Mouse (Mus musculus) limb, embryonic 15.5 days (tissue): Measurements from ENCODE around the gene Slc4a4. TPM values are rescaled to one million over a fixed set of nuclear protein-coding genes. Genes with fewer than 3 reads are reported as not detected.

Experiments used
- ATAC-seq: fragments of 200-750 bp; cut with Nextera tagmentation; 2 replicates; pipeline ENCODE4 v1.8.0; 2017; ENCODE audit warnings: low read depth, moderate TSS enrichment; ENCODE audit not compliant: insufficient number of reproducible peaks, low FRiP score, low TSS enrichment
- H3K27ac ChIP-seq: fragments of 300-500 bp; sonication (generic); 2 replicates; pipeline ENCODE4 v1.5.1; 2015; ENCODE audit warnings: moderate library complexity, mild to moderate bottlenecking, inconsistent platforms
- H3K27me3 ChIP-seq: fragments of 300-500 bp; sonication (generic); 2 replicates; pipeline ENCODE4 v1.6.1; 2015; ENCODE audit warnings: inconsistent platforms
- H3K36me3 ChIP-seq: fragments of 300-500 bp; sonication (generic); 2 replicates; pipeline ENCODE4 v1.6.1; 2015; ENCODE audit warnings: inconsistent platforms
- H3K4me1 ChIP-seq: fragments of 300-500 bp; sonication (generic); 2 replicates; pipeline ENCODE4 v1.6.1; 2015; ENCODE audit warnings: inconsistent platforms
- H3K4me2 ChIP-seq: fragments of 300-500 bp; sonication (generic); 2 replicates; pipeline ENCODE4 v1.6.1; 2015; ENCODE audit warnings: mild to moderate bottlenecking, inconsistent platforms
- H3K4me3 ChIP-seq: fragments of 300-500 bp; sonication (generic); 2 replicates; pipeline ENCODE4 v1.5.1; 2015; ENCODE audit warnings: mild to moderate bottlenecking, inconsistent platforms
- H3K9ac ChIP-seq: fragments of 300-500 bp; sonication (generic); 2 replicates; pipeline ENCODE4 v1.6.1; 2015; ENCODE audit warnings: inconsistent platforms
- H3K9me3 ChIP-seq: fragments of 300-500 bp; sonication (generic); 2 replicates; pipeline ENCODE4 v1.6.1; 2016; ENCODE audit warnings: inconsistent platforms
- WGBS: fragments of 180-500 bp; shearing (Covaris S2); methylation state at CpG from one replicate; pipeline ENCODE4 v1.1.7; 2015; 5-methylcytosine and 5-hydroxymethylcytosine counted together
- polyA plus RNA-seq: library from polyadenylated mRNA; unstranded; fragments of >200 nt; fragmentation: Nextera tagmentation; extraction: Ambion mirVana; gene quantifications from 2 replicates; pipeline ENCODE4 v1.2.1, GENCODE M21; 2015

Gene Slc4a4
- polyA plus RNA-seq, 1 experiment from 2014 or later, result 2.0 TPM

- Histone ChIP-seq H3K36me3 (no peaks in the 10 kb centered on the region), H3K27ac (no peak overlapping the region), H3K27me3 (no peaks in the 10 kb centered on the region; the same call in 1 of the 2 replicates), H3K4me1 (0 out of 2 replicates have a peak, but pooled peaks cover 3% of the 10 kb centered on the region), H3K9me3 (no peaks in the 10 kb centered on the region), H3K4me2 (no peak overlapping the region), H3K4me3 (no peak overlapping the region), H3K9ac (no peak overlapping the region)
- WGBS, result 80% methylated on average over 2 of the region's 2 CpGs
- no peak for ATAC-seq
These were observed 255.1 kb downstream of the Slc4a4 start for GRCm38 (mm10) chr5:89141761-89142160.

- Histone ChIP-seq H3K4me3 (no peak overlapping the region), H3K36me3 (no peaks in the 10 kb centered on the region), H3K27ac (no peak overlapping the region), H3K4me2 (no peak overlapping the region), H3K9ac (no peak overlapping the region), H3K27me3 (no peaks in the 10 kb centered on the region; the same call in 1 of the 2 replicates), H3K4me1 (peaks cover 8% of the 10 kb centered on the region; the same call in 1 of the 2 replicates), H3K9me3 (no peaks in the 10 kb centered on the region)
- ATAC-seq, result no peak
- 80% methylated on average over 2 of the region's 2 CpGs for WGBS
These were observed 259.7 kb downstream of the Slc4a4 start for GRCm38 (mm10) chr5:89146276-89146675.

GRCm38 (mm10) chr5:89147282-89147790 lies 260.7 kb downstream of the Slc4a4 start:
- Histone ChIP-seq H3K27ac (no peak overlapping the region), H3K36me3 (no peaks in the 10 kb centered on the region), H3K9me3 (no peaks in the 10 kb centered on the region), H3K4me1 (peaks cover 8% of the 10 kb centered on the region; the same call in 1 of the 2 replicates), H3K4me3 (no peak overlapping the region), H3K9ac (no peak overlapping the region), H3K27me3 (no peaks in the 10 kb centered on the region; the same call in 1 of the 2 replicates), H3K4me2 (no peak overlapping the region)
- ATAC-seq, result no peak
- WGBS, result 22% methylated on average over 13 of the region's 13 CpGs

GRCm38 (mm10) chr5:89149436-89150040 lies 262.9 kb downstream of the Slc4a4 start:
- Histone ChIP-seq H3K9me3 (no peaks in the 10 kb centered on the region), H3K27me3 (no peaks in the 10 kb centered on the region; the same call in 1 of the 2 replicates), H3K36me3 (no peaks in the 10 kb centered on the region), H3K27ac (no peak overlapping the region), H3K4me2 (no peak overlapping the region), H3K4me1 (peaks cover 8% of the 10 kb centered on the region; the same call in 1 of the 2 replicates), H3K4me3 (no peak overlapping the region), H3K9ac (no peak overlapping the region)
- WGBS, result 4% methylated on average over 2 of the region's 2 CpGs
- ATAC-seq, result no peak

GRCm38 (mm10) chr5:89151076-89151475 lies 264.5 kb downstream of the Slc4a4 start:
- Histone ChIP-seq H3K9ac (no peak overlapping the region), H3K27ac (no peak overlapping the region), H3K4me3 (no peak overlapping the region), H3K4me1 (peaks cover 7% of the 10 kb centered on the region; the same call in 1 of the 2 replicates), H3K27me3 (no peaks in the 10 kb centered on the region; the same call in 1 of the 2 replicates), H3K4me2 (no peak overlapping the region), H3K36me3 (no peaks in the 10 kb centered on the region), H3K9me3 (no peaks in the 10 kb centered on the region)
- WGBS, result 66% methylated on average over 3 of the region's 3 CpGs
- ATAC-seq, result no peak

GRCm38 (mm10) chr5:89171025-89171718 lies 284.6 kb downstream of the Slc4a4 start:
- H3K36me3 ChIP-seq, result no peaks in the 10 kb centered on the region
- H3K9me3 ChIP-seq, result no peaks in the 10 kb centered on the region
- no peak overlapping the region for H3K27ac ChIP-seq
- ATAC-seq, result no peak
- H3K4me1 ChIP-seq, result no peaks in the 10 kb centered on the region
- H3K27me3 ChIP-seq, result no peaks in the 10 kb centered on the region
- H3K4me2 ChIP-seq, result no peak overlapping the region
- no peak overlapping the region for H3K4me3 ChIP-seq
- H3K9ac ChIP-seq, result no peak overlapping the region
- 85% methylated on average over 2 of the region's 2 CpGs for WGBS

GRCm38 (mm10) chr5:89190063-89190462 lies 303.4 kb downstream of the Slc4a4 start:
- Histone ChIP-seq H3K36me3 (no peaks in the 10 kb centered on the region), H3K4me1 (no peaks in the 10 kb centered on the region), H3K9ac (no peak overlapping the region), H3K27ac (no peak overlapping the region), H3K4me2 (no peak overlapping the region), H3K9me3 (no peaks in the 10 kb centered on the region), H3K27me3 (no peaks in the 10 kb centered on the region), H3K4me3 (no peak overlapping the region)
- 40% methylated on average over 3 of the region's 3 CpGs for WGBS
- no peak for ATAC-seq

- ATAC-seq, result no peak
- WGBS, result 77% methylated on average over 3 of the region's 3 CpGs
- no peak overlapping the region for H3K4me2 ChIP-seq
- no peaks in the 10 kb centered on the region for H3K4me1 ChIP-seq
- no peak overlapping the region for H3K4me3 ChIP-seq
- H3K27ac ChIP-seq, result no peak overlapping the region
- H3K9me3 ChIP-seq, result no peaks in the 10 kb centered on the region
- H3K27me3 ChIP-seq, result no peaks in the 10 kb centered on the region
- H3K9ac ChIP-seq, result no peak overlapping the region
- H3K36me3 ChIP-seq, result no peaks in the 10 kb centered on the region
These were observed 308.0 kb downstream of the Slc4a4 start for GRCm38 (mm10) chr5:89194654-89195053.

GRCm38 (mm10) chr5:89198501-89198900 lies 311.9 kb downstream of the Slc4a4 start:
- WGBS, result 49% methylated on average over 2 of the region's 2 CpGs
- Histone ChIP-seq H3K36me3 (0 out of 2 replicates have a peak, but pooled peaks cover 3% of the 10 kb centered on the region), H3K4me2 (no peak overlapping the region), H3K4me1 (no peaks in the 10 kb centered on the region), H3K27me3 (no peaks in the 10 kb centered on the region), H3K9me3 (no peaks in the 10 kb centered on the region), H3K27ac (no peak overlapping the region), H3K4me3 (no peak overlapping the region), H3K9ac (no peak overlapping the region)
- ATAC-seq, result no peak

GRCm38 (mm10) chr5:89209973-89210703 lies 323.5 kb downstream of the Slc4a4 start:
- no peak overlapping the region for H3K9ac ChIP-seq
- 70% methylated on average over 7 of the region's 7 CpGs for WGBS

GRCm38 (mm10) chr5:89211057-89211456 lies 324.4 kb downstream of the Slc4a4 start:
- Histone ChIP-seq H3K9me3 (no peaks in the 10 kb centered on the region), H3K36me3 (0 out of 2 replicates have a peak, but pooled peaks cover 3% of the 10 kb centered on the region), H3K27ac (no peak overlapping the region), H3K4me1 (no peaks in the 10 kb centered on the region), H3K4me3 (no peak overlapping the region), H3K4me2 (no peak overlapping the region), H3K27me3 (no peaks in the 10 kb centered on the region), H3K9ac (no peak overlapping the region)
- WGBS, result 66% methylated on average over 1 of the region's 1 CpGs
- ATAC-seq, result no peak

More at GRCm38 (mm10) chr5:89209973-89210703, 323.5 kb downstream of the Slc4a4 start:
- Histone ChIP-seq H3K27ac (no peak overlapping the region), H3K9me3 (no peaks in the 10 kb centered on the region), H3K4me2 (no peak overlapping the region), H3K4me1 (no peaks in the 10 kb centered on the region), H3K36me3 (no peaks in the 10 kb centered on the region), H3K27me3 (no peaks in the 10 kb centered on the region), H3K4me3 (no peak overlapping the region)
- no peak for ATAC-seq
